Mouse (Mus musculus) B cell, adult 2 months (primary cell): Measurements from ENCODE around the gene Mag.
"Not testable (repeated sequence)": the region's sequence is repeated elsewhere in the genome, so short reads cannot be mapped to it uniquely, and the experiment has no call there.

Experiments
- DNase-seq, 2 experiments: peaks; one replicate each; pipeline ENCODE4 v3.0.0; 2022

Mag gene

DNA sequence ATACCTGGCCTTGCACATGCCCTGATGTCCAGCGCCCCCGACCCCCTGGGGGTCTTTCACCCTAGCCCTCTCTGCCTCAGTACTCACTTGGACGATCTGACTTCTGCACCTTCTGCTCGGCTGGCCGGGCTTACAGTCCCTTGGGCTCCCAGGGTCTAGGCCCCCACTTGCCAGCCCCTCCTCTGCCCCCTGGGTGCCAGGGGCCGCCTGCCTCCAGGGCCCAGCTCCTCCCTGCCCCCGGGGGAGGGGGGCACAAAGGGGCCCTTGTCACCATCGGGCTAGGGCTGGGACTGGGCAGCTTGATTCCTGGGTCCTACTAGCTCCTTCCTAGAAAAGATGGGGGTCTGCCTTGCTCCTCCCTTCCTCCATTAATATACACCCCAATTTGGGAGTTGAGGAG lies at the start of gene Mag:
Gene Mag, minus strand, starts transcription at position 142 of the 400 bp plus-strand sequence.
- DNase-seq, result no peak

DNA sequence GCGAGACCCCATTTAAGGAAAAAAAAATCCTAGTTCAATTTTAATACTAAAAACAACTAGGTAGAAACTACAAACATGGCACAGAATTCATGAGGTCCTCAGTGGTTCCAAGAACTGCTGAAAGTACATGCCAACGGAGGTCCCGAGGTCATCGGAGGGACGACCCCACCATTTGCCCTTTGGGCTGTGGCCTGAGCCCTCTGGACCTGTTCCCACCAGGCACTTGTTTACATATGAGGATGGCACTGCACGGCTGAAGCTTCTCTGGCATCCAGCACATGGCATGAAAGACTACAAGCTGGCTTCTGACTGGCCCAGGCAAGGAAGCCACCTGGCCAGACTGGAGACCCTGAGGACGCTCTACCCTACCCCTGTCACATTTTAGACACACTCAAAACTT lies 49.7 kb upstream of the Mag start:
- DNase-seq, result no peak

DNA sequence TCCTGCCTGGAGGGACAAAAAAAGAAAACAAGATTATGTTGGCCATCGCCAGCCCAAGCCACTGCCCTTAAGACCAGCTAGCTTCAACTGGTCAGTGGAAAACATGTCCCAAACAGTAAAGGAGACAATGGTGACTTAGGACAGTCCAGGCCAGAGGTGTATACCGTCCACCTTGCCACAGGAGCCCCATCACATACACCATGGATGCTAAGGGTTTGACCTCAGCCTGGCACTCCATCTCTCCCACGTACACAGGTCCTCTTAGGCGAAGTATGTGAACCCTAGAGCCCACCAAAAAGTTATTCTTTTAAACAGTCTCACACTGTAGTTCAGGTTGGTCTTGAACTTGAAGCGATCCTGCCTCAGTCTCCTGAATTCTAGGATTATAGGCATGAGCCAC lies 48.2 kb upstream of the Mag start:
- no peak for DNase-seq

DNA sequence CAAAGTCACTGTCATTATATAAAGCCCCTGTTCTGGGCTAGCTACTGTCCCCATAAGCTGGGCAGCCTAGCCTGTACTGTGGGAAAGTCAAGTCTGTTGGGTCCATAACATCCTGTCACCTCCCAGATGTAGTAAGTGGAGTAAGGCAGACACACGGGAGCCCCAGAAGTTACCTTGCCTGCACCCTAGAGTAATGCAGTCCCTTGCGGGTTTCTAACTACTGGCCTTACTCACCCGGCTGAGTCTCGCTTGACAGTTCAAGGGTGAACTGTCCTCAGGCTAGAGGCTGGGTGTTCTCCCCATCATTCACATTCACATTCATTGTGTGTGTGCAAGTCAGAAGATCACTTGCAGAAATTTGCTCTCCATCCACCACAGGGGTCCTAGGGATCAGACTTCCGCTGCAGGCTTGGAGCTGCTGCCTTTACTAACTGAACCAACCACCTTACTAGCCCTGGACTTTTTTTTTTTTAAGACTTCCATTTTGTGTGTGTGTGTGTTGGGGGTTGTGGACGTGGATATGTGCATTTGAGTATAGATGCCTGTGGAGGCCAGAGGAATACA lies 45.2 kb upstream of the Mag start:
- no peak for DNase-seq

DNA sequence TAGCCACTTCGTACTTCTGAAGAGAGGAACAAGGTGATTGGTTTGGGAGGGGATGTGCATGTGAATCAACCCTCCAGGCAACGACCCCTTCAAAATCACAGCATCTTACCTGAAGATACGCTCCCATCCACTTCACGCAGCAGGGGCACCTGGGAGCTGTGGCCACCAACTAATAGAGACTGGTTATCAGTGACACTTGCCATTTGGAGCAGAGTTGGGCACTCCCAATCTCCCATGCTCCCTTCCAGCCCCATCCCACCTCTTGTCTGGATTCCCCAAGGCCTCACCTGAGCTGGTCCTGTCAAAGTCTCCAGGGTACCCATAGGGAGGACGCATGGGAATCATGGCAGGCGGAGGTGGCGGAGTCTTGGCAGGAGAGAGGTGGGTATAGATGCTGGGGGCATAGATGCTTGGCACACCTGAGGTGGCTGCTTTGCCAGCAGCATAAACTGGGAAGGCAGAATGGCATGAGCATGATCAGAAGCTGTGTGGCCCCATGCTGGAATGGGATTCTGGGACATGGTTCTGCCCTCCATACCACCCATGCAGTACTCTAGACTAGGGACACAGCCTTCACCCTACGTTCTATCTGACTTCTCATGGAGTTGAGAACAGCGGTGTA lies 44.3 kb upstream of the Mag start:
- no peak for DNase-seq

DNA sequence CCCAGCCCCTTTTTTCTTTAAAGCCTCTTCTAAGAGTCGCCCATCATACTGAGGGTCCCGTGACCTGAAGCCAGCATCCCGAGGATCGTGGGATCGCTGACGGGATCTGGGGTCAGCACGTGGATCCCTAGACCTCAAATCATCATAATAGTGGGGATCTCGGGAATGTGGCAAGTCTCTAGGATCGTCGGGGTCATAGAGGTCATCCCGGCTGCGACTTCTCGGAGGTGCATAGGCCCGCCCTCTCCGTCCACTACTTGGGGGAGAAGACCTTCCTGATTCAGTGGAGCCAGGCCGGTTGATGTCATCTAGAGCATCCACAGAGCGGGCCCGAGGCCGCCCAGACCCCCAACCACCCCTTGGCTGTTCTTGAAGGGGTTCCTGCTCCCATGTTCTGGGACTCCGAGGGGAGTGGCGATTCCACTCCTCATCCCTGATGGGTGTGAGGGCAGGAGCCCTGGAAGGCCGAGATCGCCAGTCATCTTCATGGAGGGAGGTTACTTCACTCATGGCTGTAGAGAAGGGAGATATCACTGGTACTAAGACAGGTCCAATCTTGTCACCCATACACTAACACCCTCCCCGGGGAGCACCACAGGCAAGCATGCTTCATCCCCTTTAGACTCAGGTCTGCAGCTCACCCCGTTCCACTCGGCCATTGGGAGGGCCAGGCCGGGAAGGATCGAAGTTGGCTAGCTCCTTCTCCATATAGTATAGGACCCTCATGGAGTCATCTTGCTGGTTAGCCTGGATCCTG lies 43.6 kb upstream of the Mag start:
- no peak for DNase-seq

DNA sequence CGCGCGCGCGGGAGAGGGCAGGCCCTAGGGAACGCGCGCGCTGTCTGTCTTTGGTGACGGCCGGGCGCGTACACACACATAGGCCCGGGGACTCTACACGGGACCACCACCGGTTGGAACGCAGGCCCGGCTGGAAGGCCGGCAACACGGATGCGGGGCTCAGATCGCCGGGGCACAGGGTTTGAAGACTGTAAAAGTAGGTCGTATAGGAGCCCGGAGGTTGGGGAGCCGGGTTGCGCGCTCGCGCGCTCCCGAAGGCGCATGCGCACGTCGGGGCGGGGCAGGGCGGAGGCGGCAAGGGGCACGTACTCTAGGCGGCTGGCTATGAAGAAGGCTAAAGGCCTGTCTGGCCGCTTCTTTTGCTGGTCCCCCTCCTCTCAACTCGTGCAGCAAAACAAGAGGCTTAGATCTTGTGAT lies 42.7 kb upstream of the Mag start:
- DNase-seq, result peak; percentile 94 to 96

DNA sequence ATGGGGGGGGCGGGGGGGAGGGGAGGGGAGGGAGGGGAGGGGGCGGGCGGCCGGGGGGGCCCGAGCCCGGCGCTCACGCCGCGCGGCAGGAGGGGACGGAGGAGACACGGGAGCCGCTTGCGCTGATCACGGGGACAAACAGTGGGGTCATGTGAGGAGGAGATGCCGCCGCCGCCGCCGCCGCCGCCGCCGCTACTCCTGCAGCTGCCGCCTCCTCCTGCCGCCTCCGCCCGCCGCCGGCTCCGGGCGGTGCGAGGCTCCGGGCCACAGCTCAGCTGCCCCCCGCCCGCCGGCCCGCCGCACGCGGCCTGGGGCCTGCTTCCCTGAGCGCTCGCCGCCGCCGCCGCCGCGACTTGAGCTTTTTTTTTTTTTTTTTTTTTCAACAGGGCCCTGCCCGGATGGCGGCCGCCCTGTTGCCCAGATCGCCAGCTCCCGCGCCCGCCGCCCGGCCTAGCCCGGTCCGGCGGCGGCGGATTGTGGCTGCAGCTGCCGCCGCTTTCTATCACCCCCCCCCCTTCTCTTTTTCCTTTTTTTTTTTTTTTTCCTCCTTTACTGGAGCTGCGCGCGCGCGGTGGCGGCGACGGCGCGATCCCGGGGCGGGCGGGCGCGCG lies 42.2 kb upstream of the Mag start, which contains the start of gene Usf2:
Gene Usf2, minus strand, starts transcription at position 48 of the 611 bp plus-strand sequence.
- DNase-seq, result peak; percentile 81 to 84

DNA sequence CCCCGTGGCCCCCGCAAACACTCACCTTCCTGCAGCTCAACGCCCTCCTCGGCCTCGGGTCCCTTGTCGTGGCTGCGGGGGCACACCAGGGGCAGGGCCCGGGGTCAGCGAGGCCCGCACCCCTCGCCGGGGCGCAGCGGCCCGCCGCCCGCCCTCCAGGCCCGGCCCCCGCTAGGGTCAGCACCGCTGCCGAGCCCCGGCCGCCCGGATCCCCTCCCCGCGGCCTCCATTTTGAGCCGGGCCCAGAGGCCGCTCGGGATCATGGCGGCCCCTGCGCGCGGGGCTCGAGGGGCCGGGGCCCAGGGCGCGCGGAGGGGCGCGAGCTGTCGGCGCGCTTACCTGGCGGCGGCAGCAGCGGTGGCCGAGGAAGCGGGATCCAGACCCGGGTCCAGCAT lies 41.7 kb upstream of the Mag start:
- peak; percentile 64 to 75 for DNase-seq

DNA sequence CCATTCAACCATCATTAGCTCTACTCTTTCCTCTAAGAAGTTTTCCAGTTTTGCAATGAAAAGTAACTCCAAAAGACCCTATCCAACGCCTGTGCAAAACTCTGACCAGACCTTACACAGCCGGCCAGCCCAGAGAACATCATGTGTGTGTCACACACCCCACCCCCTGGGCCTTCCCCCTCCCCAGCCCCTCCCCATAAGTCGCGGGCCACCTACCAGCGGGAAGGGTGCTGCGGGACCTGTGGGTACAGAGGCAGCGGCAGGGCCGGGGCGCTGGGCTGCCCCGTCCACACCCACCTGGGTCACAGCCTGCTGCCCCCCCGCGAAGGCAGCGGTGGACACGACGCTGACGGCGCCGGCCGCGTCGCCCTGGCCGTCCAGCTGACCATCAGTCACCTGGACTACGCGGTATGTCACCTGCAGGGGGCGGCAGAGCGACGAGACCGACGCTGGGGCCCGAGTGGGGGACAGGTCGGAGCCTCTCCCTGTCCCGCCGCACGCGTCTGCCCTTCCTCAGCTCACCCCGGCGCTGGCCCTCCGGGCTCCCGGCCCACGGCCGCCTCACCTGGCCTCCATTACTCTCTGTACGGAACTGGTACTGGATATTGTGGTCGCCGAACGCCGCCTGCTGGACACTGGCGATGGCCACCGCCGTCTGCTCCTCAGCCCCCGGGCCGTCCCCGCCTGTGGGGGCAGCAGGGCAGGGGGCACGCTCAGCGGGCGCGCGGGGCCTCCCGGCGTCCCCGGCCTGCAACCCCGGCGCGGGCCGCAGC lies 41.1 kb upstream of the Mag start:
- peak; percentile 81 to 83 for DNase-seq

DNA sequence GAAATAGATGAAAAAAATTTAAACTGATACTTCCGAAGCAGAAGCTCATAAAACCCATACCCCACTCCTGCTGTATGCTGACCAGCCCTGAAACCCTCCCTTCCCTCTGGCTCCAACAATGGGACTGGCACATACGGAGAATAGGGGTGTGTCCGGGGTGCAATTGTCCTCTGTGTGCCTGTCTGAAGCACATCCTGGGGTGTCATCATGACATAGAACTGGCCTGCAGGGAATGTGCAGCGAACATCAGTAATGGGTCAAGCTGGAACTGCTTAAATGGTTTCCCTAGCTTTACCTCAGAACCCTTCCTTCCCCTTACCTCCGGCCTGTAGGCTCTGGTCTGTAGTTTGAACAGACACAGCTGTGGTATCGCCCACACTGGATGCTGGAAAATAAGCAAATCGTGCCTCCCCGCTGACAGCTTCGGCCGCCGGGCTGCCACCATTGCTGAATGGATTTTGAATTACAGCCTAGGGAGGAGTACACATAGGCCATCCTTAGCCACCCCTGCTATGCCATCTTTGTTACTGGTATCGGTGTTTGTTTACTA lies 40.4 kb upstream of the Mag start:
- no peak for DNase-seq

DNA sequence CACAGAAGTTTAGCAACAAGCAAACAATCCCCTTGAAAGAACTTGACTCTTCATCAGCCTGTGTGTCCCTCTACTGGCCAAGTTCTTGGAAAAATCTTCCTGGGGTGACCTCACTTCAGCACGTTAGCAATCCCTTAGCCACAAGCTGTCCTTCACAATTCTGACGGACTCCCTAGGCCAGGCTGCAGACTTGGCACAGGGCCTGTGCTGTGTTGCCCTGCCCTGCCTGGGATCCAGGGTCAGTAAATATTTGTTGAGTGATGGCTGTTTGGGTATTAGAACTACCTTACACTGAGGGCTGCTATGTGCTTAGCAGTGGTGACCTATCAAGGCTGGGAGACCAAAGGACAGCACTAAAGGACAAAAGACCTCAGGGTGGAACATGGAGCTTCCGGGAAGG lies 39.4 kb upstream of the Mag start:
- DNase-seq, result no peak

DNA sequence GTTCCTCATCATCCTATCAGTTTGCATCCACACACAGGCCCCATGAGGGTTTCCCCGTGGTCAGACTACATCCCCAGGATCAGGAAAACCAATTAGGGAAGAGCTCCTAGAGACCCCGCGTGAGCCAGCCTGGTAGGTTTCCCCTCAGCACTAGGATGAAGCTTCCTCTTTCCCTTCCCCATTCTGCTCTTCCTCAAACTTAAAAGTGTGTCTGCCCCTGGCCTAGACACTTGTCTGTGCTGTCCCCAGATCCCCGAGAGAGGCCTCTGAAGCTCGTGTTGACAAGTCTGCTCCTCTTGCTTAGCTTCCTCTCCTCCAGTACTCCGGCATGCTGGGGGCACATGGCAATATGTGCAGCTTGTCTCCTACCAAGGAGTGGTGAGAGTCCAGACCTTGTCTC lies 38.8 kb upstream of the Mag start:
- DNase-seq, result peak; percentile 20 to 24

DNA sequence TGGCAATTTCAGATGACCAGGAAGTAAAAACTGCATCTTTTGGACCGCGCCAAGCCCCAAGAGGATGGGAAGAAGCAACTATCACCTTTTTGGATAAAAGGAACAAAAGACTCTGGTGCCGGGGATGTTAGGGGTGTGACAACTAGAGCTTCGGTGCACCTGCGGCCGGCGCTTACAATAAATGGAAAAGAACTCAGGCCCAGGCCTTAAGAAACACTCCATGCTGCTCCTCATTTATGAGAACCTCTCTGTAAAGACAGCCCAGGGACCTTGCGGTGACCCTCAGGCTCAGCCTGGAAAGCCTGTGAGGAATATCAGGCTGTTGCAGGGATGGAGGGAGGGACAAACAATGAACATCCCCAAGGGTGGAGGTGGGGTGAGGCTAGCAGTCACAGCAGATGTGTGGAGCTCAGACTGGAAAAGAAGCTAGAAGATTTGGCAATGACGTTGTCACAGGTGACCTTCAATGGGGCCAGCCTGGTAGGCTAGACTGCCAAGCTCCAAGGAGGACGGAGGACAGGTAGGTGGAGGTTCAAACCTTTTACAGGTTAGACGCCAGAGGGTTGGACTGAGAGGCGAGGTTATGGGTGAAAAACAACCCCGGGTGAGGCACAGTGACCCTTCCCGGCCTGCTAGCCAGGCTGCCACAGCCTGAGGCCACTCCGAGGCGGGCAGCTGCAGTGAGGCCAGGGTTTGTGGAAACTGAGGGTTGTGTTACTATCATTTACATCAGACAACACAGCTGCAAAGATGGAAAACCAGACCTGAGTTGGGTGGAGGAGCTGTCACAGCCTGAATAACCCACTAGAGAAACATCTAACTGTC lies 38.0 kb upstream of the Mag start:
- no peak for DNase-seq

DNA sequence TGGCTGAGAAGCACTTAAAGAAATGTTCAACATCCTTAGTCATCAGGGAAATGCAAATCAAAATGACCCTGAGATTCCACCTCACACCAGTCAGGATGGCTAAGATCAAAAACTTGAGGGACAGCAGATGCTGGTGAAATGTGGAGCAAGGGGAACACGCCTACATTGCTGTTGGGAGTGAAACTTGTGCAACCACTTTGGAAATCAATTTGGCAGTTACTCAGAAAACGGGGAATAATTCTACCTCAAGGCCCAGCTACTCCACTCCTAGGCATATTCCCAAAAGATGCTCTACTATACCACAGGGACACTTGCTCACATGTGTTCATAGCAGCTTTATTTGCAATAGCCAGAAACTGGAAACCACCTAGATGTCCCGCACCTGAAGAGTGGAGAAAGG lies 35.2 kb upstream of the Mag start:
- not testable (repeated sequence) for DNase-seq

DNA sequence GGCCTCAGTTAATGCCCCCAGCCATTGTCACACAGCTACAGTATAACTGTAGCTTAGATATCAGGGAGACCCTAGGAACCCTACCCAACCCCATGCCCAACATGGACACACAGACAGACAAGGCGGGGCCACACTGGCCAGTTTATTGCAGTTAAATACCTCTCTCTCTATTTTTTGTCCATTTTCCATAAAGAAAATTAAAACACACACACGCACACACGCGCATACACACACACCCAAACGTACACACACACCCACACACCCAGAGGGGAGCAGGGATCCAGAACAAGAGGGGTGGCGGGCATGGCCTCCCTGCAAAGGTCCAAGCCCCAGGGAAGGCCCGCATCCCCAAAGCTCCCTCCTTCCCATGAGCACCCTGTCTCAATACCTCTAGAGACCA lies 31.2 kb upstream of the Mag start:
- DNase-seq, result no peak

DNA sequence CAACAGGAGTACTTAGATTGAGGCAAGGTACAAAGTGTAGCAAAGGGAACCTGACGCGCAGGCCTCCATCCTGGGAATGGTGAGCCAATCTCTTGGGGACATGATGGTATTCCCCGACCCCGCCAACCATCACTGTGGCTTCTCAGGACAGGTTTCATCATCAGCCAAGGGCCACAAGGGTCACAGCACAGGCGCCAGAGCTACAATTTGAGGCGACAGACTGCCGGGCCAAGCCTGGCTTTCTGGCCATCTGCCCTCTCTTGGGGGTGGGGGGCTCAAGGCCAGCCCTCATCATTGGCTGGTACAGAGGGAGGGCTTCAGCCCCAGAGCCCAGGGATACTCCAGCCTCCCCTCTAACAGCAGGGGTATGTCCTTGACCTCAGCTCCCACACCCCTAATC lies 30.8 kb upstream of the Mag start:
- DNase-seq, result not testable (repeated sequence)

DNA sequence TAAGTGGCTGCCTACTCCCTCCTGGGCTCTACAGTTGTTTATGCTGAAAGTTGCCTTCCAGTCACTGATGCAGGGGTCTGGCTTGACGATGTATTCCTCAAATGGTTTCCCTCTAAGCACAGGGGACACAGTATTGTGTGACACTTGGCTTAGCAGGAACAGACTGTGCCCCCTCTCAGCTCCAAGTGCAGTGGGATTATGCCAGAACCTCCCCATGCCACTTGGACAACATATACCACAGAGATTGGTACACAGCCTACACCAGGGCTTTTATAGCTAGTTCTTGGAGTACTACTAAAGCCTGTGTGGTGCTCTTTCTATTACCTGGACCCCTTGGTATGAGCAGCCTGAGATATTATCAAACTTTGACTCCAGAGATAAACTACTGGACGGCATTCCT lies 30.0 kb upstream of the Mag start:
- DNase-seq, result not testable (repeated sequence)

DNA sequence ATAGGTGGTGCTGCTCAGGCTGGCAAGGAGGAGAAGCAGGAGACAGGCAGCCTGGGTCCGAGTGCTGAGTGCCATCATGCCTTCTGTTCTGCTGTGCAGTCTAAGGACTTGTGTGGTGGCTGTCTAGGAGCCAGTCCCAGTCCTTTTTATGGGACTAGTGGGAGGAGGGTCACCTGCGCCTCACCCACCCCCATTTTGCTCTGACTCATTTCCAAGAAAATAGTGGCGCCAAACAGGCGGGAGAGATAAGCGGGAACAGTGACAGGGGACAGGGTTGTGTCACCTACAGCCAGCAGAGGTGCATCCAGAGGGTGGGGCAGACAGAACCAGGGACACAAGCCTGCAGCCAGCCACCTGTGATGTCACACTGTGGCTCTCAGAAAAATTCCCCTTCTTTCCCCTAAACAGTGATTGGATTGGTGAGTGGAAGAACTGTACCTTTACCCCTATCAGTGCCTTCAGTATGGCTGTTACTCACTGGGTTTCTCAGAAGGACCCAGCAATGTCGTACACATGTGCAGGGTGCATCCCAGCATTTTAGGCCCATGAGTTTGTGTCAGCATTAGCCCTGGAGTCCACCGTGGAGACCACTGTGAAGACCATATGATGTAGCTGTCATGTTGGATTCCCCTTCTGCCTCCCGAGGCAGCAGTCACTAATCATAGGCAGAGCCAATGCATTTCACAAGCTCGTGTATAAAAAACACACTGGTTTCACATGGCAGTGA lies 29.4 kb upstream of the Mag start, which contains the start of gene Hamp:
Gene Hamp, minus strand, starts transcription at position 124 of the 727 bp plus-strand sequence.
- no peak for DNase-seq

DNA sequence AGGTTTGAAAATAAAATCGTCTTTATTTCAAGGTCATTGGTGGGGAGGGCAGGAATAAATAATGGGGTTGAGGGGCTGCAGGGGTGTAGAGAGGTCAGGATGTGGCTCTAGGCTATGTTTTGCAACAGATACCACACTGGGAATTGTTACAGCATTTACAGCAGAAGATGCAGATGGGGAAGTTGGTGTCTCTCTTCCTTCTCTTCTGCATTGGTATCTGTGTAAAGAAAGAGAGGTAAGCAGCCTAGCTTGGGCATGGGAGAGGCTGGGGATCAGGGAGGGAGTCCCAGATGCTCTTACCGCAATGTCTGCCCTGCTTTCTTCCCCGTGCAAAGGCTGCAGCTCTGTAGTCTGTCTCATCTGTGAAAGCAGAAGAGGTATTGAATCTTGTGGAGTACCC lies 27.7 kb upstream of the Mag start:
- DNase-seq, result not testable (repeated sequence)

DNA sequence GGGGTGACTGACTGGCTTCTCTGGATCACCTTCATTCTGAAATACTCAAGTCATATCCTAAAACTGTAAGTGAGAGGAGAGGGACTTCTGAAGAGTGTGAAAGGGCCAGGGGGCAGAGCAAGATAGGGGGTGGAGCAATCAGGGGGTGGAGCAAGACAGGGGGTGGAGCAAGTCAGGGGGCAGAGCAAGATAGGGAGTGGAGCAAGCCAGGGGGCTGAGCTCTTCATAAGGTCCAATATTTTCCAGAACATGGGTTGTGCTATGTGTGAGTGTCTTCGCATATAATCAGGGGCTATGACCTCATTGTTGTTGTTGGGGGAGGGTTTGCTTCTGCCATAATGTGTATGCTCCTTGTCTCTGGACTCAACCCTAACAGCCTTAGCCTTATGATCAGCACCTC lies 25.4 kb upstream of the Mag start:
- DNase-seq, result not testable (repeated sequence)
